Mouse (Mus musculus): ENCODE data around the gene Zfp37. TPM values are rescaled to one million over a fixed set of nuclear protein-coding genes. Genes with fewer than 3 reads are reported as not detected.
A peak's percentile ranks its signal among the peaks of the same experiment; 100 is the strongest.
"Not testable (repeated sequence)": the region's sequence is repeated elsewhere in the genome, so short reads cannot be mapped to it uniquely, and the experiment has no call there.

Zfp37 gene
- polyA plus RNA-seq, 1 experiment from 2014 or later = 2.9 TPM

DNA sequence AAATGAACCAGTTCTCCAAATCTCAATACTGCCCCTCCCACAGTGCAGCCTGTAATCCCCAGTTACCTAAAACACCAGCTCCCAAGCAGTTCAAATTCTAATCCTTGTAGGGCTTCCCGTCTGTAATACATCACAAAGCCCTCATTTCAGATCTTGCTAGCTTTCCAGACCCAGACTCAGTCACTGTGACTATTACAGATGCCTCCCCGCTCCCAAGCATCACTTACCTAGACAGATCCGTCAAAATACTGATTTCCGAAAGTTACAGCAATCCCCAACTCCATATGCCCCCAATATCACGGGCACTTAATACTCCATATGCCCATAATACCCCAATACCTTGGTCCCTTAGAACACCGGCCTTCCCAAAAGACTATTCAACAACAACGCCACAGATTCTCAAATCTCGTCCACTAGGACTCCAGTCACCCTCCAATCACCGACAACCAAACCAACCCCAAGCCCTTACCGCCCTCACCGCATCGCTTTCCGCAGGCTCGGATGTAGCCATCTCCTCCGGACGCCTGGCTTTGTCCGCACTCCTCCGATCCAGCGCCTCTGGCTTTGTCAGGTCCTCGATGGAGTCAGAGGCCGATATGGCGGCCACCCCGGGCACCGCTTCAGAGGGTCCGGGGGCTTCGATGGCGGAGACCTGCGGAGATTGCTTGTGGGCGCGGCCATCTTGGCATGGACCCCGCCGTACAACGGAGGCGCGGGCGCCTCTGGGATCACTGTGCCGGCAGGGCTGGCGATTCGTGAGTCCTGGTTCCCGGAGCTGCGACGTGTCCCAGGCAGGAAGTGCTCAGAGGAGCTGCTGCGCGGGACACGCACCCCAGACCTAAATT lies 22.8 kb downstream of the Zfp37 start:
- peak overlapping the region; percentile 89 for H3K27ac ChIP-seq (replicated peaks)
- peaks cover 3% of the 10 kb centered on the region; the same call in 1 of the 2 replicates for H3K36me3 ChIP-seq (ENCODE audit: control insufficient read depth, insufficient read depth, low read length)
- ATAC-seq (ENCODE audit: low FRiP score, low TSS enrichment) = peak; percentile 97
- peaks cover 3% of the 10 kb centered on the region; the same call in 1 of the 2 replicates for H3K4me1 ChIP-seq (replicated peaks; ENCODE audit: control insufficient read depth, insufficient read depth)
- H3K27me3 ChIP-seq (ENCODE audit: control insufficient read depth, insufficient read depth, low read length) = no peaks in the 10 kb centered on the region
- TF ChIP-seq EP300 (optimal IDR thresholded peaks at IDR 0.05) = no peak
- TF ChIP-seq CTCF (IDR thresholded peaks at IDR 0.05; ENCODE audit: low read depth) = no peak
- peak overlapping the region; percentile 62 for H3K9ac ChIP-seq (ENCODE audit: low read length)
- WGBS = under 1% methylated on average over 45 of the region's 45 CpGs
- peak overlapping the region; percentile 58 for H3K4me2 ChIP-seq (replicated peaks; ENCODE audit: low read depth)
- H3K4me3 ChIP-seq (ENCODE audit: low read depth, low read length) = peak overlapping the region; percentile 64
- peak; percentile 88 for DNase-seq (ENCODE audit: low spot score)
- no peaks in the 10 kb centered on the region for H3K9me3 ChIP-seq (ENCODE audit: control insufficient read depth, low read length)

GRCm38 (mm10) chr4:62199923-62200529 lies 30.8 kb downstream of the Zfp37 start:
- peaks cover 17% of the 10 kb centered on the region for H3K36me3 ChIP-seq (ENCODE audit: control insufficient read depth, insufficient read depth, low read length)

GRCm38 (mm10) chr4:62188778-62189177 lies 42.1 kb downstream of the Zfp37 start:
- H3K27ac ChIP-seq (replicated peaks) = no peak overlapping the region
- TF ChIP-seq CTCF (IDR thresholded peaks at IDR 0.05; ENCODE audit: low read depth) = no peak
- H3K27me3 ChIP-seq (ENCODE audit: control insufficient read depth, insufficient read depth, low read length) = no peaks in the 10 kb centered on the region
- DNase-seq (ENCODE audit: low spot score) (no peak), ATAC-seq (ENCODE audit: low FRiP score, low TSS enrichment) (no peak)
- H3K4me3 ChIP-seq (ENCODE audit: low read depth, low read length) = no peak overlapping the region
- H3K36me3 ChIP-seq (ENCODE audit: control insufficient read depth, insufficient read depth, low read length) = peaks cover 25% of the 10 kb centered on the region
- no peak overlapping the region for H3K4me2 ChIP-seq (replicated peaks; ENCODE audit: low read depth)
- no peaks in the 10 kb centered on the region for H3K4me1 ChIP-seq (replicated peaks; ENCODE audit: control insufficient read depth, insufficient read depth)
- H3K9ac ChIP-seq (ENCODE audit: low read length) = no peak overlapping the region
- peaks cover 10% of the 10 kb centered on the region for H3K9me3 ChIP-seq (ENCODE audit: control insufficient read depth, low read length)

More at GRCm38 (mm10) chr4:62199923-62200529, 30.8 kb downstream of the Zfp37 start:
- no peak for TF ChIP-seq CTCF (IDR thresholded peaks at IDR 0.05; ENCODE audit: low read depth)
- ATAC-seq (ENCODE audit: low FRiP score, low TSS enrichment) = peak; percentile 70
- DNase-seq (ENCODE audit: low spot score) = peak; percentile 59
- Histone ChIP-seq H3K27ac (replicated peaks) (no peak overlapping the region), H3K4me2 (replicated peaks; ENCODE audit: low read depth) (no peak overlapping the region), H3K4me1 (replicated peaks; ENCODE audit: control insufficient read depth, insufficient read depth) (no peaks in the 10 kb centered on the region), H3K27me3 (ENCODE audit: control insufficient read depth, insufficient read depth, low read length) (no peaks in the 10 kb centered on the region), H3K4me3 (ENCODE audit: low read depth, low read length) (no peak overlapping the region), H3K9ac (ENCODE audit: low read length) (no peak overlapping the region), H3K9me3 (ENCODE audit: control insufficient read depth, low read length) (no peaks in the 10 kb centered on the region)
- WGBS = 49% methylated on average over 7 of the region's 7 CpGs

- peak; percentile 71 for TF ChIP-seq CTCF (IDR thresholded peaks at IDR 0.05; ENCODE audit: low read depth)
- no peak for TF ChIP-seq EP300 (optimal IDR thresholded peaks at IDR 0.05)
- ATAC-seq (ENCODE audit: low FRiP score, low TSS enrichment) = no peak
- Histone ChIP-seq H3K36me3 (ENCODE audit: control insufficient read depth, insufficient read depth, low read length) (no peaks in the 10 kb centered on the region), H3K27ac (replicated peaks) (no peak overlapping the region), H3K4me1 (replicated peaks; ENCODE audit: control insufficient read depth, insufficient read depth) (no peaks in the 10 kb centered on the region), H3K4me2 (replicated peaks; ENCODE audit: low read depth) (no peak overlapping the region), H3K9ac (ENCODE audit: low read length) (no peak overlapping the region), H3K27me3 (ENCODE audit: control insufficient read depth, insufficient read depth, low read length) (no peaks in the 10 kb centered on the region), H3K4me3 (ENCODE audit: low read depth, low read length) (no peak overlapping the region), H3K9me3 (ENCODE audit: control insufficient read depth, low read length) (no peaks in the 10 kb centered on the region)
- peak; percentile 22 for DNase-seq (ENCODE audit: low spot score)
- WGBS = 31% methylated on average over 5 of the region's 5 CpGs
These were observed 53.6 kb downstream of the Zfp37 start for GRCm38 (mm10) chr4:62177282-62177681.

DNA sequence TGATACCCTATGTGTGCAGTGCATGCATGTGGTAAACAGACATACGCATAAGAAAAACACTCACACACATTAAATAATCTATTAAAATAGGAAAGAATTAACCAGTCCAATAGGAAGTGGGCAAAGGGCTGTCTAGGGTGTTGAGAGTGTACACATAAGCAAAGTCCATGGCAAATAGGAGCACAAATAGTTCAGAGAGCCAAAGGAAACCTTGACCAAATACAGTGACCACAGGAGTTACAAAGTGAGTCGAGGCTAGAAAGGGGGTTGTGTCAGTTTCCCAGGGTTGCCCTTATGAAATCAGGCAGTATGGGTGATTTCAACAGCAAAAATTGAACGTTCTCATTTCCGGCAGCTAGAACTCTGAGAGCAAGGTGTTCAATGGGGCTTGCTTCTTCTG lies 56.4 kb downstream of the Zfp37 start:
- Histone ChIP-seq H3K9me3 (ENCODE audit: control insufficient read depth, low read length) (no peaks in the 10 kb centered on the region), H3K4me2 (replicated peaks; ENCODE audit: low read depth) (no peak overlapping the region), H3K27me3 (ENCODE audit: control insufficient read depth, insufficient read depth, low read length) (no peaks in the 10 kb centered on the region), H3K4me3 (ENCODE audit: low read depth, low read length) (no peak overlapping the region), H3K27ac (replicated peaks) (no peak overlapping the region), H3K36me3 (ENCODE audit: control insufficient read depth, insufficient read depth, low read length) (no peaks in the 10 kb centered on the region), H3K9ac (ENCODE audit: low read length) (no peak overlapping the region), H3K4me1 (replicated peaks; ENCODE audit: control insufficient read depth, insufficient read depth) (no peaks in the 10 kb centered on the region)
- DNase-seq (ENCODE audit: low spot score) = no peak
- TF ChIP-seq CTCF (IDR thresholded peaks at IDR 0.05; ENCODE audit: low read depth) (no peak), EP300 (optimal IDR thresholded peaks at IDR 0.05) (no peak)
- WGBS = 80% methylated on average over 4 of the region's 4 CpGs
- no peak for ATAC-seq (ENCODE audit: low FRiP score, low TSS enrichment)

DNA sequence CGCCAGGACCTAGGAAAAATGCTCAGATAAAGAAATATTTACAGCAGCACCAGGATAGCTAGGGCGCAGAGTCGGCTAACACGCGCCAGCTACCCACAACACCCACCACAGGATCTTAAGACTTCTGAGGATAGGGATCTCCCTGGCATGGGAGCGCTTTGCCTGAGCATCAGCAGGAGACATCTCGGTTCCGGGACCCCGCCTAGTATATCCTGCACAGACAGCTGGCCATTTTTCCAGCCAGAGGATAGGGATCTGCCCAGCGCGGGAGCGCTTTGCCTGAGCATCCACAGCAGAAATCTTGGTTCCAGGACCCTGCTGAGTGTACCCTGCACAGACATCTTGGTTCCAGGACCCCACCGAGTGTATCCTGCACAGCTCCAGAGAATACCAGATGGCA lies 63.2 kb downstream of the Zfp37 start:
- DNase-seq (ENCODE audit: low spot score) = not testable (repeated sequence)

More for the DNA sequence above, 63.2 kb downstream of the Zfp37 start:
- 92% methylated on average over 13 of the region's 13 CpGs for WGBS
- not testable (repeated sequence) for H3K4me1 ChIP-seq (replicated peaks; ENCODE audit: control insufficient read depth, insufficient read depth); H3K9ac ChIP-seq (ENCODE audit: low read length); H3K27me3 ChIP-seq (ENCODE audit: control insufficient read depth, insufficient read depth, low read length); H3K9me3 ChIP-seq (ENCODE audit: control insufficient read depth, low read length); H3K36me3 ChIP-seq (ENCODE audit: control insufficient read depth, insufficient read depth, low read length); H3K4me3 ChIP-seq (ENCODE audit: low read depth, low read length); H3K4me2 ChIP-seq (replicated peaks; ENCODE audit: low read depth); H3K27ac ChIP-seq (replicated peaks); ATAC-seq (ENCODE audit: low FRiP score, low TSS enrichment)

All from stomach, postnatal 0 days (tissue).